Comparison of ENCODE assay signal across 28 mouse cellular contexts in genomic region chr1:150978651-150979050, GRCm38 (mm10). TPM values are rescaled to one million over a fixed set of nuclear protein-coding genes. Genes with fewer than 3 reads are reported as not detected.
"Had no signal": no experiment of that assay in that cellular context is flagged by ENCODE, and none has a peak within 500 bp of the region (broad histone marks: within the 10 kb centered on the region; RNA-seq: fewer than 3 reads in every experiment).

No protein-coding gene starts in this region.

- H3K4me3 ChIP-seq: embryonic facial prominence, embryonic 10.5 days; embryonic facial prominence, embryonic 12.5 days; embryonic facial prominence, embryonic 13.5 days; embryonic facial prominence, embryonic 15.5 days; erythroblast, embryonic 14.5 days; forebrain, embryonic 10.5 days; forebrain, embryonic 12.5 days; forebrain, embryonic 13.5 days; forebrain, embryonic 15.5 days; gastrocnemius, adult 2 months; heart, adult 2 months had no signal

- H3K36me3 ChIP-seq: embryonic facial prominence, embryonic 12.5 days; embryonic facial prominence, embryonic 13.5 days; embryonic facial prominence, embryonic 15.5 days; forebrain, embryonic 10.5 days; forebrain, embryonic 12.5 days; forebrain, embryonic 15.5 days had no signal

- ATAC-seq: forebrain, embryonic 13.5 days; forebrain, embryonic 14.5 days; forebrain, embryonic 15.5 days; forebrain, embryonic 16.5 days; forebrain, postnatal 0 days had no signal

- H3K4me2 ChIP-seq: embryonic facial prominence, embryonic 12.5 days; embryonic facial prominence, embryonic 13.5 days; embryonic facial prominence, embryonic 15.5 days; forebrain, embryonic 12.5 days; forebrain, embryonic 13.5 days; forebrain, embryonic 15.5 days had no signal

- H3K9me3 ChIP-seq: embryonic facial prominence, embryonic 10.5 days; embryonic facial prominence, embryonic 12.5 days; embryonic facial prominence, embryonic 13.5 days; embryonic facial prominence, embryonic 15.5 days; forebrain, embryonic 10.5 days; forebrain, embryonic 12.5 days; forebrain, embryonic 13.5 days; forebrain, embryonic 15.5 days had no signal

- H3K27ac ChIP-seq: embryonic facial prominence, embryonic 10.5 days; embryonic facial prominence, embryonic 12.5 days; embryonic facial prominence, embryonic 13.5 days; embryonic facial prominence, embryonic 15.5 days; forebrain, embryonic 10.5 days; forebrain, embryonic 12.5 days; forebrain, embryonic 13.5 days; forebrain, embryonic 15.5 days; gastrocnemius, adult 2 months; heart, adult 2 months had no signal

- H3K9ac ChIP-seq: embryonic facial prominence, embryonic 12.5 days; embryonic facial prominence, embryonic 13.5 days; embryonic facial prominence, embryonic 15.5 days; forebrain, embryonic 12.5 days; forebrain, embryonic 13.5 days; forebrain, embryonic 15.5 days; forebrain, postnatal 0 days had no signal

- DNase-seq: cerebellum, adult 2 months; cerebellum, adult 8-10 months; cerebellum, adult 9-10 months; cerebellum, adult 9-11 months; cerebellum, postnatal 10 days; cerebellum, postnatal 14 days; cerebellum, postnatal 25 days; cerebellum, postnatal 36 days; embryo, embryonic 11 days; forebrain, postnatal 0 days; gastrocnemius, adult 2 months; gastrocnemius, postnatal 10 days; gastrocnemius, postnatal 14 days; gastrocnemius, postnatal 25 days; gastrocnemius, postnatal 36 days; heart, adult 18-20 months; heart, adult 2 months had no signal

- H3K27me3 ChIP-seq: embryonic facial prominence, embryonic 12.5 days; embryonic facial prominence, embryonic 13.5 days; embryonic facial prominence, embryonic 15.5 days; forebrain, embryonic 12.5 days; forebrain, embryonic 13.5 days; forebrain, embryonic 15.5 days had no signal

RNA-seq across cellular contexts. Expression of gene Hmcn1, which starts 14.6 kb away (rescaled TPM):
- polyA plus RNA-seq: erythroblast, embryonic 14.5 days had no signal
